Mouse (Mus musculus) heart, adult 9 months (tissue): ENCODE results near the gene Klhl40.

ENCODE experiments used
- DNase-seq, 2 experiments: peaks; one replicate each; pipeline ENCODE4 v3.0.0; 2022; ENCODE audit warnings: low spot score in 2 of 2

The Klhl40 gene

DNA sequence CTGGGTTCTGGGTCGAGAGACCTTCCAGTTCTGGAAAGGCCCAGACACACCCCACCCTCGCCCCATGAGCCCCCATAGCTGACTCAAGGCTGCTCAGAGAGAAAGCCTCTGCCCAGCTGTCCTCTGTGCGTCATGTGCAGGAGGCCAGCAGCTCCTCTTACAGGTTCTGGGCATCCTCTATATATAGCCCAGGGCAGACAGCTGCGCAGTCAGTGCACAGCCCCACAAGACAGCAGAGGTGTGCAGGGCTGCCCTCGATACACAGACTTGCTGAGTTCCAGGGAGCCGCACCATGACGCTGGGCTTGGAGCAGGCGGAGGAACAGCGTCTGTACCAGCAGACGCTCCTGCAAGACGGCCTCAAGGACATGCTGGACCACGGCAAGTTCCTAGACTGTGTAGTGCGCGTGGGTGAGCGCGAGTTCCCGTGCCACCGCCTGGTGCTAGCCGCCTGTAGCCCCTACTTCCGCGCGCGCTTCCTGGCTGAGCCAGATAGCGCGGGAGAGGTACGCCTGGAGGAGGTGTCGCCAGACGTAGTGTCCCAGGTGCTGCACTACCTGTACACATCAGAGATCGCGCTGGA is at the start of gene Klhl40:
TSS of gene Klhl40 (plus strand) at position 124 of the 582 bp plus-strand sequence.
- no peak for DNase-seq

GRCm38 (mm10) chr9:121740490-121740889 is 36.9 kb upstream of the Klhl40 start:
- DNase-seq: no peak

- no peak for DNase-seq
Measured at GRCm38 (mm10) chr9:121741168-121741567, 36.2 kb upstream of the Klhl40 start.

DNA sequence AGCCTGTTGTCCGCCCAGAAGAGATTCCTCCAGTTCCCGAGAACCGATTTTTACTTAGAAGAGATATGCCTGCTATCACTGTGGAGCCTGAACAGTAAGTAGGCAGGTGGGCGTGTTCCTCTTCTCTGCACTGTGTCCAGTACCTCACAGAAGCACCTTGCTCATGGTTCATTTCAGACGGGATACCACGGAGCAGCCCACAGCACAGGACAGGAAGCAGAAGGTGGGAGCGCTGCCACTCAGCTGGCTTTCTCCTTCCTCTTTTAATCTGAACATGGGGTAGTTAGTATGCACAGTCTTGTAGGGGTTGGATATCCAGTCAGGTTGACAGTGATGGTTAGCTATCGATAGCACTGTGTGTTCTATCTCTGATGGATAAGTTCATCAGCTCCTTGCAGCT is 33.4 kb upstream of the Klhl40 start:
- no peak for DNase-seq

GRCm38 (mm10) chr9:121752774-121753173 is 24.6 kb upstream of the Klhl40 start:
- DNase-seq: no peak

GRCm38 (mm10) chr9:121754624-121755023 is 22.8 kb upstream of the Klhl40 start:
- DNase-seq: no peak

DNA sequence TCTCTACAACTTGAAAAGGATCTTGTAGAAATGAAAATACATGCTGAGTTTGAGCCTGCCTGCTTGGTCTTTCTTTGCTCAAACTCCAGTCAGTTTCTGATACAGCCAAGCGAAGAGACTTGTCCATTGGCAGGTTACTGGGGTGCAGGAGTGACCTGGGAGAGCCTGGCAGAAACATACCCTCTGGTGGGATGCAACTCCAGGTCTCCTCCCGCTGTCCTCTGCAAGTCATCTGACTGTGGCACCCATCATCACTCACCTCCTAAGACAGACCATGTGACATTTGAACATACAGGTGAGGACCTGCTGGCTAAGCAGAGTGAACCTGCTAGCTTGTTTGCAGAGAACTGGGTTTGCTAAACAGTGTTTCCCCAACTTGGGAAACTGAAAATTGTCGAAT is 20.6 kb upstream of the Klhl40 start:
- DNase-seq: no peak

DNA sequence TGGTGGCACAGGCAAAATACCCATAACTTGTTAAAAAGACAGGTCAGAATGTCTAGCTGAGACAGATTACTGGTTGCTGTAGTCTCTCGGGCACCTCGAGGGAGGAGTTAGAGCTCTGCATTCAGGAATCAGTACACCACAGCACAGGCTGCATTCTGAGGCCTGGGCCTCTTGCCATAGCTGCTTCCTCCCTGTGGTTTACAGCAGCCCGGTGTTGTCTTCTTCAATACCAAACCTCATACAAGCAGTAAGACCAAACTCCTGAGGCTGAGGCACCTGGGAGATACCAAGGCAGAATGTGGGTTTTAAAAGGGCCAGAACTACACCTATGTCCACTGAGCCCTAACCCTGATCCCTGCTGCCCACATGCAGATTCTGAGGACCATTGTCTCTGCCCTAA is 20.0 kb upstream of the Klhl40 start:
- DNase-seq: no peak

DNA sequence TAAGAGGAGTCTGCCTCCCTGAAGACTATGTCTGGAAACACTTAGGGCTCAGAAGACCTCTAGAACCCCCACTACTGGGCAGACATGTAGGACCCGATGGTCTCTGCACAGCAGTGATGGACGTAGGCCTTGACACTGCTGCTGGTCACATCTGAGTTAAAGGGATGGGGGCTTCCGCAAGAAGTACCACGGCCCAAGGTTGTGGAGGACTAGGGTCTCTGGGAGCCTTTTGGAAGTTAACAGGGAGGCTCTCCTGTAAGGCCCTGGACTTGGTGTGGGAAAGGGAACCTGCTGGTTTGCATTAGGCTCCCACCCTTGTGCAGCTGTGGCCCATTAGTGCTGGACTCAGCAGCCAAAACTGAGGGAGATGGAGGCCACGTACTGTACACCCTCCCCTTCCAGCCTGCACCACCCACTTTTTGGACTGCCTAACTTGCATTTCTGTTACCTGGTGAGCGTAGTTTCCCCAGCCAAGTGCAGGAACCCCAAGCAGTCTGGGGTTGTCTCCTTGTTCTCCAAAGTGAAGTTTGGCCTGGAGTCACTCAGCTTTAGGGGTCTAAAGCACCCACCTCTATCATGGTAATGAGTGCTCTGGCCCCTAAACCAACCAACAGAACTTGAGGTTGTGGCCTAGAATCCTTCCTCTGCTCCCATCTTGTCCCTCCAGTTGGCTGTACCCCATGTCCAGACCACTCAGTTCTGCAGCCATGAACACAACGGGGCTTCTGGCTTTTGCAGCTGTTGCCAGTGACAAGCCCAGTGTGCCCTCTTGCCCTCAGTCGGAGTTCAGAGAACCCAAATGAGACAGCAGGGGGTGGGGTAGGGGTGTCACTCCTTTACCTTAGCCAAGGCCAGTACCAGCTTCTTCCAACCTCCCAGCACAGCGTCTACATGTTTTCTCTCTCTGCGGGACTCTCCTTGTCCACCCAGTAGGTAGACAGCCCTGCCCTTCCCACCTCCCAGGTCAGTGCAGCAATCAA is 19.3 kb upstream of the Klhl40 start:
- peak in 1 of 2 experiments; percentile 46 for DNase-seq

- DNase-seq: peak; percentile 54 to 65
Measured at GRCm38 (mm10) chr9:121759091-121760081, 18.0 kb upstream of the Klhl40 start, which contains the start of gene Zfp651. Gene Zfp651 (plus strand): TSS chr9:121759330.

DNA sequence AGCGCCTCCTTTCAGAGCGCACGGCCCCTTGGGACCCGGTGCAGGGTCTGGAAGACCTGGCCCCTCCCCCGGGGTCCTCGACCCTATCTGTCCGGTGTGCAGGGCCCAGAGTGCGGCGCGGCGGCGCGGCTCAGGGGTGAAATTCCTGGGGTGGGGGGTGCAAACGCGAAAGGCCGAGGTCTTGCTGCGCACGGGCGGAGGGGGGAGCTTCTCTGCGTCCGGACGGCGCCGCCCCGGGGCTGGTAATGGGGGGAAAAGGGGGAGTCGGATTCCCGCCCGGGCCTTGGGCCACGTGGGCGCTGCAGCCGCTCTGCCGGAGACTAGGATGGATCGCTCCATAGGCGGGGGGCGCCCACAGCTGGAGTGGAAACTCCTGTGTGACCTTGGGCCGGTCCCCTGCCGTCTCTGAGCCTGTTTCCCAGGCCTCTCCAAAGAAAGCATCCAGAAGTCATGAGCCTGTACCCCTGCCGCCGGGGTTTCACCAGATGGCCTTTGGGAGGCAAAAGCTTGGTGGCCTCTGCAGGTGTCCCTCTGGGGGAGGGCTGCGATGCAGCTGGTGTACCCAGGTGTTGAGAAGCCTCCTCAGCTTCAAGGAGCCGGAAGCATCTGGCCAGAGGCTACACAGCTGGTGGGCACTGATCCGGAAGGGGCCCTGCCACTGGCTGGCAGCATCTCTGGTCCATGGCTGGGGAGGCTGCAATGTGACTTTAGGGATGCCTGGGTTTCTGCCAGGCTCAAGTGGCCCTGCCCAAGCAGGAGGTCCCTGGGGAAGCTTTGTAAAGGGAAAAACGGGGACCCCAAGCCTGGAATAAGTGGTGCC is 16.9 kb upstream of the Klhl40 start:
- peak; percentile 65 to 66 for DNase-seq

DNA sequence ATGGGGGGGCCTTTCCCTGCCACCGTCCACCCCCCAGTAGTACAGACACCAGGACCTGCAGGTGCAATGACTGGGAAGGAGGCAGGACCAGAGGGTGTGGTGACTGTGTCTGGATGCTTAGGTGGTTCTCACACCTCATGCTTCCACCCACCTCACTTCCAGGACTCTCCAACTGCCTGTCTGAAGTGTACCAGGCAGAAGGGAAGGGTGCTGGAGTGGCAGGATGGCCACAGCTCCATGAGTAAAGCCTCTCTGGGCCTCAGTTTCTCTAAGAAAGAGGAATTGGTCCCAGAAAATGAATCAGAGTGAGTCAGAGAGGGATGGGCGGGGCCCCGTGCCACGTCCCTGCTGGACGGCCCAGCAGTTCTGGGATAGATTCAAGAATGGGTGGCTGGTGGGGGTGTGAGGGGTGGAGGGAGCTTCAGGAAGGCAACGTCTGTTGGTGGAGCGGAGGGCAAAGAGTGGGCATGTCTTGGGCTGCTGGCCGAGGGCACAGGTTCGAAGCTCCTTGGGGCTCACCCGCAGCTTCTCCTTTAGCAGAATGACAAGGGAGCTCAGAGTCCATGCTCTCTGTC is 16.2 kb upstream of the Klhl40 start:
- DNase-seq: no peak

DNA sequence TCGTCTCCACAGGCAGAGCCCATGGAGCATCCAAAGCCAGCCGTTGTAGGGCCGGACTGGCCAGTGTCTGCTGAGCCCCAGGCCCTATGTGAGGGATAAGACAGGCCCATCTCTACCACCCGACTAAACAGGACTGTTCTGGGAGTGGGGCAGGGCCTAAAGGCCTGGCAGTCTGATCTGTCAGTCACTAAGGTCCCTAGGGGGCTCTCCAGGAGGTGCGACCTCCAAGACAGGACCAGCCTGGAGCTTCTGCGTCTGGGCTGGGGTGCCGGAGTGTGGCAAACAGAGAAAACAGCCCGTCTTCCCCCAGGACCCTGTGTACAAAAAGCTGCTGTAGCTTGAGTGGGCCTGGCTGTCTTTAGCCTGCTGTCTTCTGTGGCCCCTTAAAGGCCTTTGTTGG is 15.6 kb upstream of the Klhl40 start:
- no peak for DNase-seq

GRCm38 (mm10) chr9:121762248-121762647 is 15.2 kb upstream of the Klhl40 start:
- no peak for DNase-seq

DNA sequence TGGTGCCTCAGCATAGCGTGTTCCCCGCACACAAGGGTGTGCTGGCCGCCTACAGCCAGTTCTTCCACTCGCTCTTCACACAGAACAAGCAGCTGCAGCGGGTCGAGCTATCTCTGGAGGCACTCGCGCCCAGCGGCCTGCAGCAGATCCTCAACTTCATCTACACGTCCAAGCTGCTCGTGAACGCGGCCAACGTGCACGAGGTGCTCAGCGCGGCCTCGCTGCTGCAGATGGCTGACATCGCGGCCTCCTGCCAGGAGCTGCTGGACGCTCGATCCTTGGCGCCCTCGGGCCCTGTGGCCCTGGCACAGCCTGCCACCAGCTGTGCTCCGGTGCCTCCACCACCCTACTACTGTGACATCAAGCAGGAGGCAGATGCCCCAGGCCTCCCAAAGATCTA is 14.6 kb upstream of the Klhl40 start:
- no peak for DNase-seq

GRCm38 (mm10) chr9:121763716-121764115 is 13.7 kb upstream of the Klhl40 start:
- peak; percentile 51 to 56 for DNase-seq

- no peak for DNase-seq
Measured at GRCm38 (mm10) chr9:121765166-121765855, 12.1 kb upstream of the Klhl40 start.

GRCm38 (mm10) chr9:121772412-121772811 is 5.0 kb upstream of the Klhl40 start:
- no peak for DNase-seq

DNA sequence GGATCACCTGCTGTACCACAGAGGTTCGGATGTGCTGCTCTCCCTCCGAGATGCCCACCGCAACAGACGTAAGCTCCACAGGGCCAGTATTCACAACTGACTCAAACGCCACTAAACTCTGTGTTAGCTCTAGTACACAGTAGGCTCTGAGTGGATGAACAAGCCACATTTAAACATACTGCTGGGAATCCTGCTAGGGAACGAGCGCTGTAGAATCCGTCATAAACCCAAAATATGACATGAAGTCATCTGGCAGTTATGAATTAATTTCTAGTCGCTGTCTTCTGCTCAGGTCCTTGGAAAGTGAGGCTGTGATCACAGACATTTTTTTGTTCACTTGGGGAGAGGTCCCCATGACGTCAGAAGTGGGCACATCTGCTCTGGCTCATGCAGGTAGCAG is 1.5 kb upstream of the Klhl40 start:
- DNase-seq: no peak

DNA sequence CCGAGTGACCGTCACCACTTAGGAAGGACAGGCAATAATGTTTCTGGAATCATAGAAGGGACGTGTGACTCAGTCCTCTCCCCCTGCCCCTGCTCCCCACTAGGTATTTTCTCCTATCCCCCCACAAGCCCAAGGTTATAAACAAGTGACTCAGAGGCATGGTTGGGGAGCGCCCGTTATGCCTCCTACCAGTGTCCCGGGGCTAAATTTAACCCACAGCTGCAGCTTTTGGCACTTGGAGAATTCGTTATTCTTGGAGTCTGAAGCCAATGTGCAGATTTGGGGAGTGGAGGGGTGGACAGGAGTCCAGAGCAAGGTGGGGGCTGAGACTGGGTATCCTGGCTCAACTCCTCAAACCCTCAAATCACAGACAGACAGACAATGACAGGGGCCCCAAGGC is 896 bp upstream of the Klhl40 start:
- peak; percentile 31 to 52 for DNase-seq
